Mouse (Mus musculus) hindbrain, postnatal 0 days (tissue): Measurements from ENCODE around the gene Ccnl2. TPM values are rescaled to one million over a fixed set of nuclear protein-coding genes. Genes with fewer than 3 reads are reported as not detected.

Experiments used
- ATAC-seq: fragments of 200-750 bp; cut with Nextera tagmentation; 2 replicates; pipeline ENCODE4 v1.8.0; 2017; ENCODE audit warnings: mild to moderate bottlenecking, moderate TSS enrichment, moderate library complexity
- DNase-seq: peaks from one replicate; pipeline ENCODE4 v3.0.0-alpha.2; 2015; ENCODE audit warnings: low spot score
- H3K27ac ChIP-seq: fragments of 300-500 bp; sonication (generic); 2 replicates; pipeline ENCODE4 v1.5.1; 2014; ENCODE audit warnings: mild to moderate bottlenecking
- H3K27me3 ChIP-seq: fragments of 300-500 bp; sonication (generic); 2 replicates; pipeline ENCODE4 v1.6.1; 2014; ENCODE audit warnings: low read length, mixed read lengths; ENCODE audit not compliant: insufficient read depth
- H3K36me3 ChIP-seq: fragments of 300-500 bp; sonication (generic); 2 replicates; pipeline ENCODE4 v1.6.1; 2014; ENCODE audit warnings: low read length, mixed read lengths; ENCODE audit not compliant: insufficient read depth
- H3K4me1 ChIP-seq: fragments of 300-500 bp; sonication (generic); 2 replicates; pipeline ENCODE4 v1.6.1; 2014; ENCODE audit warnings: antibody characterized with exemption, low read length, mixed read lengths; ENCODE audit not compliant: insufficient read depth
- H3K4me2 ChIP-seq: fragments of 300-500 bp; sonication (generic); 2 replicates; pipeline ENCODE4 v1.6.1; 2014; ENCODE audit warnings: low read depth, mild to moderate bottlenecking, low read length, moderate library complexity, mixed read lengths
- H3K4me3 ChIP-seq: fragments of 300-500 bp; sonication (generic); 2 replicates; pipeline ENCODE4 v1.5.1; 2014; ENCODE audit warnings: low read length
- H3K9ac ChIP-seq: fragments of 300-500 bp; sonication (generic); replicated peaks from 2 replicates; pipeline ENCODE4 v1.6.1; 2014; ENCODE audit warnings: mild to moderate bottlenecking, low read length, moderate library complexity, mixed read lengths
- H3K9me3 ChIP-seq: fragments of 300-500 bp; sonication (generic); 2 replicates; pipeline ENCODE4 v1.6.1; 2016; ENCODE audit warnings: low read length, mixed read lengths
- CTCF ChIP-seq: IDR thresholded peaks from 2 replicates; pipeline ENCODE4 v1.5.1; 2016; ENCODE audit warnings: antibody characterized with exemption, control low read depth, low read depth
- WGBS: fragments of 180-500 bp; shearing (Covaris S2); extraction: QIAGEN DNeasy Blood & Tissue Kit; methylation state at CpG from one replicate; pipeline ENCODE4 v1.1.7; 2014; 5-methylcytosine and 5-hydroxymethylcytosine counted together
- polyA plus RNA-seq: library from polyadenylated mRNA; unstranded; fragments of >200 nt; fragmentation: Nextera tagmentation; extraction: Ambion mirVana; gene quantifications from 2 replicates; pipeline ENCODE4 v1.2.1, GENCODE M21; 2015
- total RNA-seq: library from RNA; depleted of rRNA; stranded (reverse); fragments of >200 nt; gene quantifications from 2 replicates; pipeline ENCODE4 v1.2.3, GENCODE M21; 2014

Gene Ccnl2
- total and polyA plus RNA-seq, 2 experiments from 2014 or later: 80.2 to 82.6 TPM

GRCm38 (mm10) chr4:155773335-155774078 lies 38.8 kb upstream of the Ccnl2 start:
- peak overlapping the region; percentile 67 for H3K4me2 ChIP-seq
- TF ChIP-seq CTCF: no peak
- peak overlapping the region; percentile 44; the same call in 1 of the 2 replicates for H3K9ac ChIP-seq
- no peak for ATAC-seq
- no peaks in the 10 kb centered on the region for H3K27me3 ChIP-seq
- no peak for DNase-seq
- H3K36me3 ChIP-seq: no peaks in the 10 kb centered on the region
- H3K4me3 ChIP-seq: peak overlapping the region; percentile 35
- peaks cover 13% of the 10 kb centered on the region for H3K4me1 ChIP-seq
- H3K9me3 ChIP-seq: no peaks in the 10 kb centered on the region
- 0 out of 2 replicates have a peak overlapping the region, but pooled peaks have one; percentile 77 for H3K27ac ChIP-seq
- WGBS: 32% methylated on average over 5 of the region's 5 CpGs

- Histone ChIP-seq H3K36me3 (no peaks in the 10 kb centered on the region), H3K9me3 (no peaks in the 10 kb centered on the region), H3K4me2 (peak within 1 kb of the TSS; percentile 67), H3K4me1 (peaks cover 13% of the 10 kb centered on the region), H3K27ac (peak within 1 kb of the TSS; percentile 77), H3K4me3 (peak within 1 kb of the TSS; percentile 35), H3K27me3 (no peaks in the 10 kb centered on the region), H3K9ac (peak within 1 kb of the TSS; percentile 44)
- DNase-seq: peak; percentile 91
- under 1% methylated on average over 35 of the region's 35 CpGs for WGBS
- TF ChIP-seq CTCF: peak; percentile 11; the same call in 1 of the 2 replicates
- ATAC-seq: peak; percentile 85
These were observed 38.0 kb upstream of the Ccnl2 start, which contains the start of gene Vwa1 for GRCm38 (mm10) chr4:155774280-155774754. TSS of gene Vwa1 (minus strand) at chr4:155774698.

GRCm38 (mm10) chr4:155774971-155775740 lies 37.1 kb upstream of the Ccnl2 start:
- Histone ChIP-seq H3K4me2 (peak overlapping the region; percentile 67), H3K27me3 (no peaks in the 10 kb centered on the region), H3K4me3 (peak overlapping the region; percentile 35), H3K9ac (peak overlapping the region; percentile 44), H3K27ac (peak overlapping the region; percentile 77), H3K36me3 (no peaks in the 10 kb centered on the region), H3K9me3 (no peaks in the 10 kb centered on the region), H3K4me1 (peaks cover 8% of the 10 kb centered on the region; the same call in 1 of the 2 replicates)
- WGBS: 32% methylated on average over 9 of the region's 9 CpGs
- no peak for TF ChIP-seq CTCF
- ATAC-seq (no peak), DNase-seq (peak; percentile 52)

GRCm38 (mm10) chr4:155775855-155776254 lies 36.4 kb upstream of the Ccnl2 start:
- no peaks in the 10 kb centered on the region for H3K9me3 ChIP-seq
- WGBS: 62% methylated on average over 3 of the region's 3 CpGs
- no peak for DNase-seq

GRCm38 (mm10) chr4:155776704-155777335 lies 35.5 kb upstream of the Ccnl2 start:
- no peak overlapping the region for H3K4me3 ChIP-seq
- H3K9me3 ChIP-seq: no peaks in the 10 kb centered on the region
- ATAC-seq: no peak
- WGBS: 23% methylated on average over 2 of the region's 2 CpGs
- no peaks in the 10 kb centered on the region for H3K36me3 ChIP-seq
- DNase-seq: no peak
- no peak overlapping the region for H3K4me2 ChIP-seq
- H3K9ac ChIP-seq: no peak overlapping the region
- no peak overlapping the region for H3K27ac ChIP-seq
- no peaks in the 10 kb centered on the region for H3K27me3 ChIP-seq
- no peak for TF ChIP-seq CTCF
- peaks cover 8% of the 10 kb centered on the region; the same call in 1 of the 2 replicates for H3K4me1 ChIP-seq

More at GRCm38 (mm10) chr4:155775855-155776254, 36.4 kb upstream of the Ccnl2 start:
- no peak overlapping the region for H3K4me2 ChIP-seq
- ATAC-seq: no peak
- H3K9ac ChIP-seq: no peak overlapping the region
- H3K36me3 ChIP-seq: no peaks in the 10 kb centered on the region
- no peak overlapping the region for H3K4me3 ChIP-seq
- peaks cover 8% of the 10 kb centered on the region; the same call in 1 of the 2 replicates for H3K4me1 ChIP-seq
- H3K27ac ChIP-seq: peak overlapping the region; percentile 77; the same call in 1 of the 2 replicates
- TF ChIP-seq CTCF: no peak
- no peaks in the 10 kb centered on the region for H3K27me3 ChIP-seq

GRCm38 (mm10) chr4:155777816-155778215 lies 34.5 kb upstream of the Ccnl2 start:
- TF ChIP-seq CTCF: no peak
- Histone ChIP-seq H3K27me3 (no peaks in the 10 kb centered on the region), H3K4me1 (peaks cover 8% of the 10 kb centered on the region; the same call in 1 of the 2 replicates), H3K9me3 (no peaks in the 10 kb centered on the region), H3K4me2 (no peak overlapping the region), H3K36me3 (no peaks in the 10 kb centered on the region), H3K27ac (0 out of 2 replicates have a peak overlapping the region, but pooled peaks have one; percentile 27), H3K9ac (no peak overlapping the region), H3K4me3 (no peak overlapping the region)
- DNase-seq (no peak), ATAC-seq (no peak)
- 77% methylated on average over 2 of the region's 2 CpGs for WGBS
